Mouse (Mus musculus): ENCODE results near the gene Ap5s1. TPM values are rescaled to one million over a fixed set of nuclear protein-coding genes. Genes with fewer than 3 reads are reported as not detected.

Gene Ap5s1
- polyA plus RNA-seq (2012; rRNA removed) (29.5 and 50.9 TPM in 2 replicates), polyA plus RNA-seq (2014; fragmentation: Nextera tagmentation; extraction: Ambion mirVana) (25.9 and 26.7 TPM in 2 replicates)

DNA sequence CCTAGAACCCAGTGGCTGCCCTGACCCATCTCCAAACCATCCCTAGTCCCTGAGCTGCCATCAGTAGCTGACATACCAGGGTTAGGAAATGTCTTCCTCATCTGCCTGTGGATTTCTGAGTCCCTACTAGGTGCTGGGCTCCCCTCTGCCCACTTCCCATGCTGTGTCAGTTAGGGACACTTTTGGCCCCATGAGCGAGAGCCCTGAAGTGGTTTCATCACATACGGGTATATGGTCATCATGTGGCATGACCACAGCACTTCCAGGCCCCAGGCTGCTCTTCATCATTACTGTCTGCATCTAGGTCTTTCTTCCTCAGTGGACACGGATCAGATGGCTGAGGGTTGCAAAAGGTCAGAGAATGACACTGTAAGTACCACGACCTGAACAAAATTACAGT, at the start of gene Ap5s1:
Ap5s1 (plus strand) TSS at position 301 of the 400 bp plus-strand sequence.
- Histone ChIP-seq H3K36me3 (ENCODE audit: control insufficient read depth, insufficient read depth, low read length) (no peaks in the 10 kb centered on the region), H3K4me2 (replicated peaks; ENCODE audit: low read depth, low read length, severe bottlenecking) (no peak within 1 kb of the TSS), H3K27me3 (ENCODE audit: control insufficient read depth, insufficient read depth, low read length) (no peaks in the 10 kb centered on the region), H3K4me1 (ENCODE audit: control insufficient read depth, insufficient read depth, low read length) (peaks cover 16% of the 10 kb centered on the region), H3K4me3 (replicated peaks; ENCODE audit: low read length) (no peak within 1 kb of the TSS), H3K9me3 (ENCODE audit: control insufficient read depth, low read length) (no peaks in the 10 kb centered on the region), H3K9ac (ENCODE audit: low read depth, low read length, severe bottlenecking) (no peak within 1 kb of the TSS), H3K27ac (replicated peaks; ENCODE audit: low read depth, low read length) (no peak within 1 kb of the TSS)
- ATAC-seq (ENCODE audit: low FRiP score, low read depth) (no peak), DNase-seq (ENCODE audit: low spot score) (no peak)
- 77% methylated on average over 4 of the region's 4 CpGs for WGBS
- no peak for TF ChIP-seq POLR2A (IDR thresholded peaks at IDR 0.05; ENCODE audit: borderline replicate concordance, extremely low read depth, insufficient read depth, insufficient read length)

- peak overlapping the region; percentile 28; the same call in 1 of the 2 replicates for H3K27ac ChIP-seq (replicated peaks; ENCODE audit: low read depth, low read length)
- no peaks in the 10 kb centered on the region for H3K27me3 ChIP-seq (ENCODE audit: control insufficient read depth, insufficient read depth, low read length)
- peak overlapping the region; percentile 72 for H3K9ac ChIP-seq (ENCODE audit: low read depth, low read length, severe bottlenecking)
- peak overlapping the region; percentile 74 for H3K4me3 ChIP-seq (replicated peaks; ENCODE audit: low read length)
- H3K9me3 ChIP-seq (ENCODE audit: control insufficient read depth, low read length): no peaks in the 10 kb centered on the region
- no peaks in the 10 kb centered on the region for H3K36me3 ChIP-seq (ENCODE audit: control insufficient read depth, insufficient read depth, low read length)
- peak overlapping the region; percentile 82 for H3K4me2 ChIP-seq (replicated peaks; ENCODE audit: low read depth, low read length, severe bottlenecking)
- no peak for TF ChIP-seq POLR2A (IDR thresholded peaks at IDR 0.05; ENCODE audit: borderline replicate concordance, extremely low read depth, insufficient read depth, insufficient read length)
- 0% methylated on average over 17 of the region's 18 CpGs for WGBS
- H3K4me1 ChIP-seq (ENCODE audit: control insufficient read depth, insufficient read depth, low read length): peaks cover 8% of the 10 kb centered on the region
- ATAC-seq (ENCODE audit: low FRiP score, low read depth) (peak; percentile 45), DNase-seq (ENCODE audit: low spot score) (no peak)
These were observed 47.4 kb upstream of the Ap5s1 start for GRCm38 (mm10) chr2:131159491-131159910.

DNA sequence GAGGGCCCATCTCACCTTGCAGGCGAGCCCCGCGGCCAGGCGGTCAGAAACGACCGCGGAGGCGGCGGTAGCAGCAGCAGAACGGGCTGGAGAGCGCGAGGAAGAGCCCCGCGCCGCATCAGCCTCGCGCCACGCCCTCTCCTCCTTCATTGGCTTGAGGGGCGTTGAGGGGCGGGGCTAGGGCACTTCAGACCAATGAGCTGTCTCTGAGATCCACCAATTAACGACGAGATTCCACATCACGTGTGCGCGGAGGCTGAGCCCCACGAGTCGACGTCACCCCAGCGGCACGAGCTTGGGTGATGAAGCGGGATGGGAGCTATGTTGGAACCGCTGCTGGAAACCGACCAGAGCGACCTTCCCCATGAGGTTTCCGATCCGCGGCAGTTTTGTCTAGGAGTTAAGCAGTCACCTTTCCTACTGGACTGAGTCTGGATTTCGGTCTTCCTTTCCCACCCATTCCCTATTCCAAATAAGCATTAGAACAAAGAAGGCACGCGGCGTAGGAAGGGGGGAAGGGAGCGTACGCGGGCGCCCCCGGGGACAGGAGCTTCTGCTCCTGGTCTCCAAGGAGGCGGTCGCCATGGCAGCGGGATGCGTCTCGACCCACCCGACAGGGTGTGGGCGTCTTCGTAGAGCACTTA, 46.8 kb upstream of the Ap5s1 start, which contains the start of gene 1700037H04Rik:
1700037H04Rik (minus strand) TSS at position 144 of the 644 bp plus-strand sequence.
- Histone ChIP-seq H3K27me3 (ENCODE audit: control insufficient read depth, insufficient read depth, low read length) (no peaks in the 10 kb centered on the region), H3K4me1 (ENCODE audit: control insufficient read depth, insufficient read depth, low read length) (peaks cover 8% of the 10 kb centered on the region), H3K27ac (replicated peaks; ENCODE audit: low read depth, low read length) (peak within 1 kb of the TSS; percentile 88), H3K9me3 (ENCODE audit: control insufficient read depth, low read length) (no peaks in the 10 kb centered on the region), H3K36me3 (ENCODE audit: control insufficient read depth, insufficient read depth, low read length) (no peaks in the 10 kb centered on the region), H3K9ac (ENCODE audit: low read depth, low read length, severe bottlenecking) (peak within 1 kb of the TSS; percentile 72), H3K4me3 (replicated peaks; ENCODE audit: low read length) (peak within 1 kb of the TSS; percentile 74), H3K4me2 (replicated peaks; ENCODE audit: low read depth, low read length, severe bottlenecking) (peak within 1 kb of the TSS; percentile 82)
- DNase-seq (ENCODE audit: low spot score) (peak; percentile 99), ATAC-seq (ENCODE audit: low FRiP score, low read depth) (peak; percentile 99)
- peak; percentile 84; the same call in 1 of the 2 replicates for TF ChIP-seq POLR2A (IDR thresholded peaks at IDR 0.05; ENCODE audit: borderline replicate concordance, extremely low read depth, insufficient read depth, insufficient read length)
- 0% methylated on average over 49 of the region's 54 CpGs for WGBS

- Histone ChIP-seq H3K36me3 (ENCODE audit: control insufficient read depth, insufficient read depth, low read length) (no peaks in the 10 kb centered on the region), H3K4me3 (replicated peaks; ENCODE audit: low read length) (peak overlapping the region; percentile 74), H3K4me2 (replicated peaks; ENCODE audit: low read depth, low read length, severe bottlenecking) (peak overlapping the region; percentile 82), H3K9me3 (ENCODE audit: control insufficient read depth, low read length) (no peaks in the 10 kb centered on the region), H3K4me1 (ENCODE audit: control insufficient read depth, insufficient read depth, low read length) (peaks cover 8% of the 10 kb centered on the region), H3K27ac (replicated peaks; ENCODE audit: low read depth, low read length) (peak overlapping the region; percentile 88), H3K27me3 (ENCODE audit: control insufficient read depth, insufficient read depth, low read length) (no peaks in the 10 kb centered on the region), H3K9ac (ENCODE audit: low read depth, low read length, severe bottlenecking) (peak overlapping the region; percentile 72)
- TF ChIP-seq POLR2A (IDR thresholded peaks at IDR 0.05; ENCODE audit: borderline replicate concordance, extremely low read depth, insufficient read depth, insufficient read length): no peak
- DNase-seq (ENCODE audit: low spot score) (peak; percentile 73), ATAC-seq (ENCODE audit: low FRiP score, low read depth) (no peak)
- WGBS: 2% methylated on average over 17 of the region's 17 CpGs
These were observed 46.2 kb upstream of the Ap5s1 start for GRCm38 (mm10) chr2:131160671-131161111.

- 68% methylated on average over 7 of the region's 7 CpGs for WGBS
- Histone ChIP-seq H3K4me1 (ENCODE audit: control insufficient read depth, insufficient read depth, low read length) (peaks cover 4% of the 10 kb centered on the region), H3K36me3 (ENCODE audit: control insufficient read depth, insufficient read depth, low read length) (no peaks in the 10 kb centered on the region), H3K9me3 (ENCODE audit: control insufficient read depth, low read length) (no peaks in the 10 kb centered on the region), H3K9ac (ENCODE audit: low read depth, low read length, severe bottlenecking) (no peak overlapping the region), H3K27me3 (ENCODE audit: control insufficient read depth, insufficient read depth, low read length) (no peaks in the 10 kb centered on the region), H3K27ac (replicated peaks; ENCODE audit: low read depth, low read length) (no peak overlapping the region), H3K4me2 (replicated peaks; ENCODE audit: low read depth, low read length, severe bottlenecking) (no peak overlapping the region), H3K4me3 (replicated peaks; ENCODE audit: low read length) (no peak overlapping the region)
- no peak for TF ChIP-seq POLR2A (IDR thresholded peaks at IDR 0.05; ENCODE audit: borderline replicate concordance, extremely low read depth, insufficient read depth, insufficient read length)
- no peak for DNase-seq (ENCODE audit: low spot score)
- no peak for ATAC-seq (ENCODE audit: low FRiP score, low read depth)
These were observed 43.0 kb upstream of the Ap5s1 start for GRCm38 (mm10) chr2:131163924-131164323.
